Comparison of ENCODE assay signal across 34 mouse cellular contexts in the genomic region with DNA sequence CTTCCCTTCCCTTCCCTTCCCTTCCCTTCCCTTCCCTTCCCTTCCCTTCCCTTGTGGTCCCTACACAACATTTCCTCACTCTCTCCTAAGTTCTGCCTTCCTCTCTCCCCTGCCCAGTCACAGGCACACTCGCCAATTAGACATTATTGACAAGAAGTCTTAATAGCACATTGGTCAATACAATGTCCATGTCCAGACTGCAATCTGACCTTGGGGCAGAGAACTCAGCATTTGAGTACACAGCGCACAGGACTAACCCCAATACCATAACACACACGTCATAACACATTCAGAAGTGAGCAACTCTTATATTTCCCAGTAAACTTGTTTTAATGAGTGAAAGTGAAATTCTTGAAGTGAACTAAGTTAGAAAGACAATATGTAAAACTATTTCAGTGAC. TPM values are rescaled to one million over a fixed set of nuclear protein-coding genes. Genes with fewer than 3 reads are reported as not detected.
"Had no signal": no experiment of that assay in that cellular context is flagged by ENCODE, and none has a peak within 500 bp of the region (broad histone marks: within the 10 kb centered on the region; RNA-seq: fewer than 3 reads in every experiment).

No protein-coding gene starts in this region.

- H3K4me3 ChIP-seq: left cerebral cortex, adult 2 months; limb, embryonic 10.5 days; limb, embryonic 12.5 days; limb, embryonic 13.5 days; limb, embryonic 15.5 days; liver, embryonic 13.5 days; liver, embryonic 15.5 days; lung, embryonic 15.5 days; megakaryocyte, embryonic 14.5 days; midbrain, embryonic 10.5 days; midbrain, embryonic 12.5 days; midbrain, embryonic 13.5 days; midbrain, embryonic 15.5 days; myocyte; neural tube, embryonic 12.5 days had no signal

- H3K27ac ChIP-seq: left cerebral cortex, adult 2 months; limb, embryonic 10.5 days; limb, embryonic 12.5 days; limb, embryonic 13.5 days; limb, embryonic 15.5 days; liver, embryonic 13.5 days; liver, embryonic 14.5 days; liver, embryonic 15.5 days; lung, embryonic 15.5 days; macrophage; midbrain, embryonic 10.5 days; midbrain, embryonic 12.5 days; midbrain, embryonic 13.5 days; midbrain, embryonic 15.5 days; neural tube, embryonic 12.5 days had no signal

- DNase-seq: layer of hippocampus, postnatal 36 days; left cerebral cortex, postnatal 4 days; liver, embryonic 13.5 days; lung, adult 18-20 months; lung, adult 2 months; lung, embryonic 14.5 days; lung, postnatal 10 days; lung, postnatal 14 days; lung, postnatal 36 days; lung, postnatal 4 days; midbrain, embryonic 14.5 days had no signal

- H3K9ac ChIP-seq: limb, embryonic 12.5 days; limb, embryonic 13.5 days; limb, embryonic 15.5 days; liver, embryonic 13.5 days; liver, embryonic 14.5 days; liver, embryonic 15.5 days; lung, embryonic 14.5 days; lung, embryonic 15.5 days; midbrain, embryonic 12.5 days; midbrain, embryonic 13.5 days; midbrain, embryonic 15.5 days; neural tube, embryonic 12.5 days had no signal

- H3K9me3 ChIP-seq: limb, embryonic 10.5 days; limb, embryonic 12.5 days; limb, embryonic 13.5 days; limb, embryonic 15.5 days; liver, embryonic 13.5 days; liver, embryonic 15.5 days; lung, embryonic 15.5 days; megakaryocyte, embryonic 14.5 days; midbrain, embryonic 10.5 days; midbrain, embryonic 12.5 days; midbrain, embryonic 13.5 days; midbrain, embryonic 15.5 days; neural tube, embryonic 12.5 days had no signal

- H3K4me2 ChIP-seq: limb, embryonic 12.5 days; limb, embryonic 13.5 days; limb, embryonic 15.5 days; liver, embryonic 13.5 days; liver, embryonic 15.5 days; lung, embryonic 14.5 days; lung, embryonic 15.5 days; midbrain, embryonic 11.5 days; midbrain, embryonic 12.5 days; midbrain, embryonic 13.5 days; midbrain, embryonic 15.5 days; neural tube, embryonic 12.5 days had no signal

- H3K27me3 ChIP-seq: limb, embryonic 12.5 days; limb, embryonic 13.5 days; limb, embryonic 15.5 days; liver, embryonic 13.5 days; liver, embryonic 15.5 days; lung, embryonic 15.5 days; megakaryocyte, embryonic 14.5 days; midbrain, embryonic 12.5 days; midbrain, embryonic 13.5 days; midbrain, embryonic 15.5 days; neural tube, embryonic 12.5 days had no signal

- H3K36me3 ChIP-seq: limb, embryonic 10.5 days; limb, embryonic 12.5 days; limb, embryonic 13.5 days; limb, embryonic 15.5 days; liver, embryonic 13.5 days; liver, embryonic 15.5 days; lung, embryonic 15.5 days; midbrain, embryonic 10.5 days; midbrain, embryonic 12.5 days; midbrain, embryonic 13.5 days; midbrain, embryonic 15.5 days; neural tube, embryonic 12.5 days had no signal

- H3K4me1 ChIP-seq: limb, embryonic 10.5 days; limb, embryonic 12.5 days; limb, embryonic 13.5 days; limb, embryonic 15.5 days; liver, embryonic 13.5 days; liver, embryonic 15.5 days; lung, embryonic 15.5 days; megakaryocyte, embryonic 14.5 days; midbrain, embryonic 10.5 days; midbrain, embryonic 12.5 days; midbrain, embryonic 13.5 days; midbrain, embryonic 15.5 days; neural tube, embryonic 12.5 days had no signal

- ATAC-seq: lung, postnatal 0 days; midbrain, embryonic 13.5 days; midbrain, embryonic 15.5 days; midbrain, embryonic 16.5 days had no signal

RNA-seq across cellular contexts. Expression of a gene that starts 24.3 kb away (rescaled TPM):
- total RNA-seq: megakaryocyte progenitor cell, adult 5-6 weeks; megakaryocyte, adult 5-6 weeks; megakaryocyte-erythroid progenitor cell, adult 5-6 weeks; monocyte, adult 5-6 weeks had no signal
- polyA plus RNA-seq: macrophage had no signal
